Mouse (Mus musculus) kidney, adult 2 months (tissue): Measurements from ENCODE around the gene Hmgcr. TPM values are rescaled to one million over a fixed set of nuclear protein-coding genes. Genes with fewer than 3 reads are reported as not detected.
A peak's percentile ranks its signal among the peaks of the same experiment; 100 is the strongest.

ENCODE experiments used
- DNase-seq: peaks from one replicate; pipeline ENCODE4 v3.0.0; 2021
- H3K27ac ChIP-seq: fragments of 200-500 bp; 2 replicates; pipeline ENCODE4 v1.5.1; 2012; ENCODE audit warnings: low read depth, low read length, control low read depth, inconsistent platforms; ENCODE audit not compliant: insufficient read depth
- H3K27me3 ChIP-seq: fragments of 200-500 bp; replicated peaks from 2 replicates; pipeline ENCODE4 v1.6.1; 2012; ENCODE audit warnings: mild to moderate bottlenecking, moderate library complexity, low read length, inconsistent platforms; ENCODE audit not compliant: control insufficient read depth, insufficient read depth
- H3K36me3 ChIP-seq: fragments of 200-500 bp; 2 replicates; pipeline ENCODE4 v1.6.1; 2012; ENCODE audit warnings: mild to moderate bottlenecking, moderate library complexity, low read length, inconsistent platforms; ENCODE audit not compliant: control insufficient read depth, insufficient read depth
- H3K4me1 ChIP-seq: fragments of 200-500 bp; 2 replicates; pipeline ENCODE4 v1.6.1; 2011; ENCODE audit warnings: low read length; ENCODE audit not compliant: control insufficient read depth, insufficient read depth
- H3K4me3 ChIP-seq: fragments of 200-500 bp; 2 replicates; pipeline ENCODE4 v1.5.1; 2011; ENCODE audit warnings: mild to moderate bottlenecking, low read depth, low read length, control low read depth; ENCODE audit not compliant: insufficient read depth
- CTCF ChIP-seq: fragments of 200-500 bp; conservative IDR thresholded peaks from 2 replicates; pipeline ENCODE4 v1.5.1; 2011; ENCODE audit warnings: low read depth, mild to moderate bottlenecking, control low read depth, low read length, moderate library complexity, mixed read lengths; ENCODE audit not compliant: insufficient read depth, insufficient read length
- POLR2A ChIP-seq: fragments of 200-500 bp; IDR thresholded peaks from one replicate; pipeline ENCODE4 v1.6.1; 2011; ENCODE audit warnings: low read depth, low read length, control low read depth
- WGBS: fragments of 180-500 bp; shearing (Covaris S2); methylation state at CpG from one replicate; pipeline ENCODE4 v1.1.7; 2018; 5-methylcytosine and 5-hydroxymethylcytosine counted together
- polyA plus RNA-seq: library from polyadenylated mRNA; depleted of rRNA; stranded (reverse); fragments of >200 nt; gene quantifications from 2 replicates; pipeline ENCODE4 v1.2.3, GENCODE M21; 2012; rRNA removed

Gene Hmgcr
- polyA plus RNA-seq = 18.7 and 33.7 TPM in 2 replicates

GRCm38 (mm10) chr13:96670406-96671077 lies at the start of gene Hmgcr:
Gene Hmgcr (minus strand): TSS chr13:96670936.
- TF ChIP-seq POLR2A (no peak), CTCF (no peak)
- WGBS = under 1% methylated on average over 70 of the region's 70 CpGs

GRCm38 (mm10) chr13:96720003-96720402 lies 49.3 kb upstream of the Hmgcr start:
- TF ChIP-seq POLR2A (no peak), CTCF (no peak)
- 98% methylated on average over 2 of the region's 2 CpGs for WGBS
- no peaks in the 10 kb centered on the region for H3K4me1 ChIP-seq
- no peak for DNase-seq
- H3K27me3 ChIP-seq = no peaks in the 10 kb centered on the region
- no peak overlapping the region for H3K4me3 ChIP-seq
- no peaks in the 10 kb centered on the region for H3K36me3 ChIP-seq
- H3K27ac ChIP-seq = no peak overlapping the region

More at GRCm38 (mm10) chr13:96670406-96671077, at the start of gene Hmgcr:
- Histone ChIP-seq H3K27me3 (no peaks in the 10 kb centered on the region), H3K4me1 (peaks cover 4% of the 10 kb centered on the region; the same call in 1 of the 2 replicates), H3K36me3 (no peaks in the 10 kb centered on the region), H3K27ac (peak within 1 kb of the TSS; percentile 67), H3K4me3 (peak within 1 kb of the TSS; percentile 77)
- peak; percentile 99 for DNase-seq

- 64% methylated on average over 1 of the region's 1 CpGs for WGBS
- Histone ChIP-seq H3K4me1 (no peaks in the 10 kb centered on the region), H3K27ac (no peak overlapping the region), H3K36me3 (no peaks in the 10 kb centered on the region), H3K4me3 (no peak overlapping the region), H3K27me3 (no peaks in the 10 kb centered on the region)
- TF ChIP-seq POLR2A (no peak), CTCF (no peak)
- DNase-seq = no peak
Measured at GRCm38 (mm10) chr13:96717821-96718220, 47.1 kb upstream of the Hmgcr start.

GRCm38 (mm10) chr13:96716311-96716710 lies 45.6 kb upstream of the Hmgcr start:
- no peak for DNase-seq
- Histone ChIP-seq H3K27ac (no peak overlapping the region), H3K4me1 (no peaks in the 10 kb centered on the region), H3K36me3 (no peaks in the 10 kb centered on the region), H3K4me3 (no peak overlapping the region), H3K27me3 (no peaks in the 10 kb centered on the region)
- WGBS = 91% methylated on average over 2 of the region's 2 CpGs
- TF ChIP-seq CTCF (no peak), POLR2A (no peak)

GRCm38 (mm10) chr13:96709269-96710233 lies 38.8 kb upstream of the Hmgcr start:
- Histone ChIP-seq H3K27ac (no peak overlapping the region), H3K36me3 (no peaks in the 10 kb centered on the region), H3K4me3 (no peak overlapping the region), H3K27me3 (no peaks in the 10 kb centered on the region), H3K4me1 (no peaks in the 10 kb centered on the region)
- no peak for TF ChIP-seq CTCF
- no peak for TF ChIP-seq POLR2A
- no peak for DNase-seq
- 78% methylated on average over 8 of the region's 8 CpGs for WGBS

- Histone ChIP-seq H3K4me3 (no peak overlapping the region), H3K36me3 (no peaks in the 10 kb centered on the region), H3K27ac (no peak overlapping the region), H3K4me1 (no peaks in the 10 kb centered on the region), H3K27me3 (no peaks in the 10 kb centered on the region)
- TF ChIP-seq CTCF (no peak), POLR2A (no peak)
- WGBS = 68% methylated on average over 9 of the region's 9 CpGs
- DNase-seq = no peak
Measured at GRCm38 (mm10) chr13:96702567-96703278, 32.0 kb upstream of the Hmgcr start.
